27 mouse cellular contexts compared by ENCODE assay signal in the genomic region with DNA sequence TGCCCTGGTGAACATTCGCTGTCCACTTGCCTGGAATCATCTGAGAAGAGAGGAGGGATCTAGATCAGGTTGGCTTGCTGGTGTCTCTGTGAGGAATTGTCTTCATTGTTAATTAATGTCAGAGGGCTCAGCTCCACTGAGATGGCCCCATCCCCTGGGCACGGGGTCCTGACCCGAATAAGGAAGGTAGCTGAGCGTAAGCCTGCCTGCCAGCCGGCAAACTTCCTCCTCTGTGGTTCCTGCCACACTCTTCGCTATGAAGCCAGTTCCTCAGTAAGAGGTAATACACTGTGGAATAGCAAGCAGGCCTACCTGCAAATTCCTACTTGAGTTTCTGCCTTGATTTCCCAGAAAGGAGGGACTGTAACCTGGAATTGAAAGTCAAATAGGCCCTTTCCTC.
"Had no signal": no experiment of that assay in that cellular context is flagged by ENCODE, and none has a peak within 500 bp of the region (broad histone marks: within the 10 kb centered on the region; RNA-seq: fewer than 3 reads in every experiment).

No protein-coding gene starts in this region.

- DNase-seq: cerebellum, adult 9-10 months; cerebellum, adult 9-11 months; cerebellum, postnatal 10 days; cerebellum, postnatal 14 days; cerebellum, postnatal 25 days; cerebellum, postnatal 36 days; embryo, embryonic 11 days; forebrain, postnatal 0 days; gastrocnemius, postnatal 10 days; gastrocnemius, postnatal 14 days; gastrocnemius, postnatal 25 days; gastrocnemius, postnatal 36 days; heart, adult 11 months; heart, adult 18-20 months; heart, adult 2 months had no signal

- H3K4me3 ChIP-seq: embryonic facial prominence, embryonic 10.5 days; embryonic facial prominence, embryonic 12.5 days; embryonic facial prominence, embryonic 13.5 days; embryonic facial prominence, embryonic 15.5 days; erythroblast, embryonic 14.5 days; forebrain, embryonic 10.5 days; forebrain, embryonic 12.5 days; forebrain, embryonic 13.5 days; forebrain, embryonic 15.5 days; heart, adult 2 months; heart, embryonic 10.5 days had no signal

- H3K27ac ChIP-seq: embryonic facial prominence, embryonic 10.5 days; embryonic facial prominence, embryonic 12.5 days; embryonic facial prominence, embryonic 13.5 days; embryonic facial prominence, embryonic 15.5 days; forebrain, embryonic 10.5 days; forebrain, embryonic 12.5 days; forebrain, embryonic 13.5 days; forebrain, embryonic 15.5 days; heart, adult 2 months; heart, embryonic 10.5 days had no signal

- ATAC-seq: forebrain, embryonic 13.5 days; forebrain, embryonic 14.5 days; forebrain, embryonic 15.5 days; forebrain, embryonic 16.5 days; forebrain, postnatal 0 days had no signal
